16 mouse cellular contexts compared by ENCODE assay signal in the genomic region with DNA sequence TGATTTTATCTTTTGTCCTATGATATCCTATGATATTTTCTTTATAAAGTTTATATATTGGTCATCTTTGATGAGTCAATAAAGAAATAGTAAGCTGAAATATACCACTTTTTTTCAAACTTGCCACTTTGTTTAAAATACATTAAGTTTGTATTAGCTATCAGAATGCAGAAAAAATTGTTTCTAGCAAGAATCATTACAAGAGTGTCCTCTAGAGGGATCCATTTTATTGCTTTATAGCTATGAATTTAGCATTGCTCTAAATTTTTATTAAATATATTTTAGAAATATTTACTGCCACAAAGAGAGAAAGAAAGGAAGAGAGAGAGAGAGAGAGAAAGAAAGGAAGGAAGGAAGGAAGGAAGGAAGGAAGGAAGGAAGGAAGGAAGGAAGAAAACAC.
"Had no signal": no experiment of that assay in that cellular context is flagged by ENCODE, and none has a peak within 500 bp of the region (broad histone marks: within the 10 kb centered on the region; RNA-seq: fewer than 3 reads in every experiment).

No protein-coding gene starts in this region.

- H3K9ac ChIP-seq: limb, embryonic 13.5 days; liver, embryonic 14.5 days; midbrain, embryonic 12.5 days; neural tube, embryonic 12.5 days; stomach, embryonic 15.5 days had no signal

- H3K27ac ChIP-seq: limb, embryonic 13.5 days; liver, embryonic 14.5 days; macrophage; midbrain, embryonic 12.5 days; neural tube, embryonic 12.5 days; stomach, embryonic 15.5 days had no signal

- DNase-seq: kidney, adult 11 months; kidney, adult 9 months; kidney, postnatal 10 days; layer of hippocampus, postnatal 36 days; left cerebral cortex, postnatal 4 days; lung, adult 2 months; lung, postnatal 10 days; right cerebral cortex, postnatal 14 days; thymus, postnatal 36 days had no signal

- H3K4me1 ChIP-seq: limb, embryonic 13.5 days; megakaryocyte, embryonic 14.5 days; midbrain, embryonic 12.5 days; neural tube, embryonic 12.5 days; stomach, embryonic 15.5 days had no signal

- H3K4me3 ChIP-seq: limb, embryonic 13.5 days; megakaryocyte, embryonic 14.5 days; midbrain, embryonic 12.5 days; neural tube, embryonic 12.5 days; stomach, embryonic 15.5 days had no signal

- H3K27me3 ChIP-seq: limb, embryonic 13.5 days; megakaryocyte, embryonic 14.5 days; midbrain, embryonic 12.5 days; neural tube, embryonic 12.5 days; stomach, embryonic 15.5 days had no signal

- H3K9me3 ChIP-seq: limb, embryonic 13.5 days; megakaryocyte, embryonic 14.5 days; midbrain, embryonic 12.5 days; neural tube, embryonic 12.5 days; stomach, embryonic 15.5 days had no signal

- H3K4me2 ChIP-seq: limb, embryonic 13.5 days; midbrain, embryonic 12.5 days; neural tube, embryonic 12.5 days; stomach, embryonic 15.5 days had no signal

- H3K36me3 ChIP-seq: limb, embryonic 13.5 days; midbrain, embryonic 12.5 days; neural tube, embryonic 12.5 days; stomach, embryonic 15.5 days had no signal
